Mouse (Mus musculus) intestine, postnatal 0 days (tissue): ENCODE data around the gene Ttll5. TPM values are rescaled to one million over a fixed set of nuclear protein-coding genes. Genes with fewer than 3 reads are reported as not detected.

Experiments used
- ATAC-seq: fragments of 200-750 bp; cut with Nextera tagmentation; 2 replicates; pipeline ENCODE4 v1.8.0; 2017; ENCODE audit warnings: mild to moderate bottlenecking, moderate TSS enrichment, moderate library complexity
- H3K27ac ChIP-seq: fragments of 300-500 bp; sonication (generic); 2 replicates; pipeline ENCODE4 v1.5.1; 2014; ENCODE audit warnings: mild to moderate bottlenecking, low read depth, low read length, moderate library complexity
- H3K27me3 ChIP-seq: fragments of 300-500 bp; sonication (generic); replicated peaks from 2 replicates; pipeline ENCODE4 v1.6.1; 2014; ENCODE audit warnings: low read length, mixed read lengths; ENCODE audit not compliant: control insufficient read depth, insufficient read depth
- H3K36me3 ChIP-seq: fragments of 300-500 bp; sonication (generic); 2 replicates; pipeline ENCODE4 v1.6.1; 2014; ENCODE audit warnings: mild to moderate bottlenecking, moderate library complexity; ENCODE audit not compliant: control insufficient read depth, insufficient read depth
- H3K4me1 ChIP-seq: fragments of 300-500 bp; sonication (generic); replicated peaks from 2 replicates; pipeline ENCODE4 v1.6.1; 2014; ENCODE audit warnings: antibody characterized with exemption, low read length, mixed read lengths; ENCODE audit not compliant: control insufficient read depth, insufficient read depth
- H3K4me2 ChIP-seq: fragments of 300-500 bp; sonication (generic); replicated peaks from 2 replicates; pipeline ENCODE4 v1.6.1; 2014; ENCODE audit warnings: low read depth, mild to moderate bottlenecking, moderate library complexity
- H3K4me3 ChIP-seq: fragments of 300-500 bp; sonication (generic); 2 replicates; pipeline ENCODE4 v1.5.1; 2014; ENCODE audit warnings: low read depth, low read length
- H3K9ac ChIP-seq: fragments of 300-500 bp; sonication (generic); 2 replicates; pipeline ENCODE4 v1.6.1; 2014; ENCODE audit warnings: mild to moderate bottlenecking, low read depth, low read length
- H3K9me3 ChIP-seq: fragments of 300-500 bp; sonication (generic); 2 replicates; pipeline ENCODE4 v1.6.1; 2016; ENCODE audit warnings: mixed run types; ENCODE audit not compliant: control insufficient read depth
- CTCF ChIP-seq: sonication (generic); IDR thresholded peaks from 2 replicates; pipeline ENCODE4 v1.5.1; 2016; ENCODE audit warnings: low read depth, mild to moderate bottlenecking, control low read depth, antibody characterized with exemption, moderate library complexity
- WGBS: fragments of 180-500 bp; shearing (Covaris S2); extraction: QIAGEN DNeasy Blood & Tissue Kit; methylation state at CpG from one replicate; pipeline ENCODE4 v1.1.7; 2014; 5-methylcytosine and 5-hydroxymethylcytosine counted together
- polyA plus RNA-seq: library from polyadenylated mRNA; unstranded; fragments of >200 nt; fragmentation: Nextera tagmentation; extraction: Ambion mirVana; gene quantifications from 2 replicates; pipeline ENCODE4 v1.2.1, GENCODE M21; 2015

Ttll5 gene
- polyA plus RNA-seq = 3.3 and 3.6 TPM in 2 replicates

GRCm38 (mm10) chr12:85824438-85825264, at the start of gene Ttll5, which contains the start of gene Erg28:
TSS of gene Ttll5 (plus strand) at chr12:85824659.
TSS of gene Erg28 (minus strand) at chr12:85824550.
- ATAC-seq = peak; percentile 98
- TF ChIP-seq CTCF = no peak
- no peaks in the 10 kb centered on the region for H3K27me3 ChIP-seq
- peak within 1 kb of the TSS; percentile 64 for H3K4me3 ChIP-seq
- peak within 1 kb of the TSS; percentile 93 for H3K27ac ChIP-seq
- under 1% methylated on average over 64 of the region's 67 CpGs for WGBS
- H3K9ac ChIP-seq = peak within 1 kb of the TSS; percentile 54
- H3K4me1 ChIP-seq = 0 out of 2 replicates have a peak, but pooled peaks cover 3% of the 10 kb centered on the region
- peaks cover 29% of the 10 kb centered on the region for H3K36me3 ChIP-seq
- H3K9me3 ChIP-seq = no peaks in the 10 kb centered on the region
- H3K4me2 ChIP-seq = peak within 1 kb of the TSS; percentile 92

- no peaks in the 10 kb centered on the region for H3K36me3 ChIP-seq
- no peak for ATAC-seq
- H3K4me1 ChIP-seq = no peaks in the 10 kb centered on the region
- H3K4me2 ChIP-seq = no peak overlapping the region
- TF ChIP-seq CTCF = no peak
- 65% methylated on average over 3 of the region's 3 CpGs for WGBS
- no peak overlapping the region for H3K27ac ChIP-seq
- no peak overlapping the region for H3K9ac ChIP-seq
- no peak overlapping the region for H3K4me3 ChIP-seq
- no peaks in the 10 kb centered on the region for H3K9me3 ChIP-seq
- no peaks in the 10 kb centered on the region for H3K27me3 ChIP-seq
These were observed 45.5 kb upstream of the Ttll5 start for GRCm38 (mm10) chr12:85778962-85779361.

GRCm38 (mm10) chr12:85779707-85780106, 44.8 kb upstream of the Ttll5 start:
- ATAC-seq = no peak
- no peak for TF ChIP-seq CTCF
- Histone ChIP-seq H3K9me3 (no peaks in the 10 kb centered on the region), H3K4me1 (no peaks in the 10 kb centered on the region; the same call in 1 of the 2 replicates), H3K27ac (no peak overlapping the region), H3K4me2 (no peak overlapping the region), H3K27me3 (no peaks in the 10 kb centered on the region), H3K9ac (no peak overlapping the region), H3K36me3 (no peaks in the 10 kb centered on the region), H3K4me3 (no peak overlapping the region)
- 97% methylated on average over 5 of the region's 5 CpGs for WGBS

DNA sequence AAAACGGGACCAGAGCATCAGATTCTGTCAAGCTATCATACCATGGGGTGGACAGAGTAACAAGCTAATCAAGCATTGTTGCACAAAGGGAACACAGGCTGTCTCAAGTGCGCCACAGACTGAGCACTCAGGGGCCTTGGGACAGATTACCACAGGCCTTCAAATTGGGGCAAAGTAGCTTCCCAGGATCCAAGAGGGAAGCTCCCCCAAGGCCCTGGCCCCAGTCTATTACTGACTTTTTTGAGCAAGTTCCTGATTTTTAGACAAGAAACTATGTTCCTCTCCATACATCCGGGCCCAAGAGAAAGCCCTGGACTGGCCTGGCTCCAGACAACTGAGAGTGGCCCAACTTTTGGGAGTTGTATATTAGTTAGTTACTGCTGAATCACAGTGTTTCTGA, 42.9 kb upstream of the Ttll5 start:
- Histone ChIP-seq H3K27ac (no peak overlapping the region), H3K9me3 (no peaks in the 10 kb centered on the region), H3K4me1 (no peaks in the 10 kb centered on the region; the same call in 1 of the 2 replicates), H3K36me3 (no peaks in the 10 kb centered on the region), H3K9ac (no peak overlapping the region), H3K4me2 (no peak overlapping the region), H3K27me3 (no peaks in the 10 kb centered on the region), H3K4me3 (no peak overlapping the region)
- no peak for ATAC-seq
- 87% methylated on average over 3 of the region's 3 CpGs for WGBS
- TF ChIP-seq CTCF = no peak

- Histone ChIP-seq H3K4me2 (peak overlapping the region; percentile 7; the same call in 1 of the 2 replicates), H3K4me3 (no peak overlapping the region), H3K27ac (peak overlapping the region; percentile 64), H3K9ac (no peak overlapping the region), H3K27me3 (no peaks in the 10 kb centered on the region), H3K36me3 (no peaks in the 10 kb centered on the region), H3K9me3 (no peaks in the 10 kb centered on the region), H3K4me1 (no peaks in the 10 kb centered on the region; the same call in 1 of the 2 replicates)
- 42% methylated on average over 19 of the region's 19 CpGs for WGBS
- TF ChIP-seq CTCF = 0 out of 2 replicates have a peak, but pooled peaks have one; percentile 5
- ATAC-seq = peak; percentile 74
These were observed 39.3 kb upstream of the Ttll5 start for GRCm38 (mm10) chr12:85784916-85785815.

GRCm38 (mm10) chr12:85792158-85792557, 32.3 kb upstream of the Ttll5 start:
- no peak overlapping the region for H3K4me2 ChIP-seq
- ATAC-seq = no peak
- 91% methylated on average over 4 of the region's 4 CpGs for WGBS
- no peak overlapping the region for H3K27ac ChIP-seq
- no peak overlapping the region for H3K4me3 ChIP-seq
- no peaks in the 10 kb centered on the region for H3K4me1 ChIP-seq
- H3K36me3 ChIP-seq = no peaks in the 10 kb centered on the region
- H3K27me3 ChIP-seq = no peaks in the 10 kb centered on the region
- no peaks in the 10 kb centered on the region for H3K9me3 ChIP-seq
- no peak for TF ChIP-seq CTCF
- no peak overlapping the region for H3K9ac ChIP-seq
